9 mouse cellular contexts compared by ENCODE assay signal in the genomic region with DNA sequence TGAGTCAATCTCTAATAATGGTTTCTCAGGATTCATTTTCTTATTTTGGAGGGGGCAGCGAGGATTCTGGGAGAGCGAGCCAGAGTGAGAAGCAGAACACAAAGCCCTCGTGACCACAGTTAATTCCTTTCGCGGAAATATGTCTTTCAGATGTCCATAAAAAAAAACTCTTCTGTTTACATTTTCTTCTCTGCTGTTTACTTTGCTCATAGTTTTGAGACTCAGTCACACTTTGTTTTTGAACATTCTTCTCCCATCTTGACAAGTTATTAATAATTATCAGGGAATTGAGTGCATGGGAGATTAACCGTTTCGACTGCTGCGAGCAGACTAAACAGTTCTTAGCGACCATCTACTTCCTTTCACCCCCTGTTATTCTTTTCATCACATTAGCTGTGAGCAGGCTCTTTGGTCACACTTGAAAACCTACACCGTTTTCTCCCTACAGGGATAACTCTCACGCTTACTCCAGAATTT.
A peak's percentile ranks its signal among the peaks of the same experiment; 100 is the strongest.
DNase-seq lines count a peak whose midpoint lies in the region; ATAC-seq and TF ChIP-seq lines count a peak whose summit lies in the region.
"Had no signal": no experiment of that assay in that cellular context is flagged by ENCODE, and none has a peak within 500 bp of the region (broad histone marks: within the 10 kb centered on the region; RNA-seq: fewer than 3 reads in every experiment).

No protein-coding gene starts in this region.

- 39% methylated on average over 11 of the region's 11 CpGs for WGBS in liver, adult 2 months
- WGBS in liver, embryonic 12.5 days (ENCODE audit: insufficient replicate concordance) = 52% methylated on average over 11 of the region's 11 CpGs
- 10% methylated on average over 11 of the region's 11 CpGs for WGBS in forebrain, embryonic 13.5 days
- 1% methylated on average over 11 of the region's 11 CpGs for WGBS in lung, embryonic 14.5 days
- WGBS in stomach, embryonic 14.5 days = 4% methylated on average over 11 of the region's 11 CpGs

- no peak for TF ChIP-seq CTCF in liver, adult 2 months (IDR thresholded peaks at IDR 0.05; ENCODE audit: low read depth, low read length)
- TF ChIP-seq CTCF in lung, embryonic 14.5 days (IDR thresholded peaks at IDR 0.05; ENCODE audit: low read depth) = no peak

- H3K4me1 ChIP-seq in liver, adult 2 months (ENCODE audit: control insufficient read depth, insufficient read depth, low read length) = no peaks in the 10 kb centered on the region
- no peaks in the 10 kb centered on the region for H3K4me1 ChIP-seq in liver, embryonic 12.5 days
- peaks cover 16% of the 10 kb centered on the region for H3K4me1 ChIP-seq in forebrain, embryonic 13.5 days
- H3K4me1 ChIP-seq in lung, embryonic 14.5 days (ENCODE audit: insufficient read depth) = peaks cover 16% of the 10 kb centered on the region; the same call in 1 of the 2 replicates
- H3K4me1 ChIP-seq in stomach, embryonic 14.5 days (ENCODE audit: control insufficient read depth, insufficient read depth, low read length) = peaks cover 12% of the 10 kb centered on the region; the same call in 1 of the 2 replicates

- no peak overlapping the region for H3K4me3 ChIP-seq in liver, adult 2 months (ENCODE audit: insufficient read depth, low read depth, low read length)
- H3K4me3 ChIP-seq in liver, embryonic 12.5 days = no peak overlapping the region
- no peak overlapping the region for H3K4me3 ChIP-seq in forebrain, embryonic 13.5 days
- H3K4me3 ChIP-seq in lung, embryonic 14.5 days (ENCODE audit: low read depth, low read length) = 0 out of 2 replicates have a peak overlapping the region, but pooled peaks have one; percentile 0
- peak overlapping the region; percentile 2; the same call in 1 of the 2 replicates for H3K4me3 ChIP-seq in stomach, embryonic 14.5 days (ENCODE audit: low read depth, low read length)

- no peaks in the 10 kb centered on the region for H3K27me3 ChIP-seq in liver, adult 2 months (ENCODE audit: control insufficient read depth, insufficient read depth, low read length)
- no peaks in the 10 kb centered on the region for H3K27me3 ChIP-seq in liver, embryonic 12.5 days (replicated peaks)
- no peaks in the 10 kb centered on the region for H3K27me3 ChIP-seq in forebrain, embryonic 13.5 days
- H3K27me3 ChIP-seq in lung, embryonic 14.5 days (ENCODE audit: insufficient read depth, low read length) = no peaks in the 10 kb centered on the region
- H3K27me3 ChIP-seq in stomach, embryonic 14.5 days (ENCODE audit: control insufficient read depth, insufficient read depth, low read length) = no peaks in the 10 kb centered on the region

- H3K4me2 ChIP-seq in liver, embryonic 12.5 days = no peak overlapping the region
- peak overlapping the region; percentile 44 for H3K4me2 ChIP-seq in forebrain, embryonic 13.5 days
- peak overlapping the region; percentile 51 for H3K4me2 ChIP-seq in lung, embryonic 14.5 days
- H3K4me2 ChIP-seq in stomach, embryonic 14.5 days (replicated peaks; ENCODE audit: low read depth, low read length) = peak overlapping the region; percentile 37

- DNase-seq in liver, adult 2 months (ENCODE audit: extremely low read depth, low read depth, low spot score) = peak; percentile 32
- peak; percentile 83 for DNase-seq in lung, embryonic 14.5 days
- DNase-seq in adrenal gland, postnatal 10 days = no peak
- no peak for DNase-seq in right cerebral cortex, postnatal 10 days (ENCODE audit: low spot score in 2 of 2)
- DNase-seq in spleen, postnatal 14 days (ENCODE audit: low spot score in 2 of 2) = no peak
- DNase-seq: right cerebral cortex, adult 18-20 months had no signal

- H3K27ac ChIP-seq in liver, adult 2 months (replicated peaks; ENCODE audit: insufficient read depth, low read depth, low read length) = peak overlapping the region; percentile 16; the same call in 1 of the 2 replicates
- no peak overlapping the region for H3K27ac ChIP-seq in liver, embryonic 12.5 days
- no peak overlapping the region for H3K27ac ChIP-seq in forebrain, embryonic 13.5 days
- H3K27ac ChIP-seq in lung, embryonic 14.5 days (ENCODE audit: low read depth) = peak overlapping the region; percentile 71
- H3K27ac ChIP-seq in stomach, embryonic 14.5 days (ENCODE audit: low read length) = peak overlapping the region; percentile 66

- H3K36me3 ChIP-seq in liver, adult 2 months (ENCODE audit: control insufficient read depth, insufficient read depth, low read length) = no peaks in the 10 kb centered on the region
- H3K36me3 ChIP-seq in liver, embryonic 12.5 days = no peaks in the 10 kb centered on the region
- no peaks in the 10 kb centered on the region for H3K36me3 ChIP-seq in forebrain, embryonic 13.5 days (ENCODE audit: poor library complexity, severe bottlenecking)
- no peaks in the 10 kb centered on the region for H3K36me3 ChIP-seq in lung, embryonic 14.5 days (ENCODE audit: insufficient read depth)
- no peaks in the 10 kb centered on the region for H3K36me3 ChIP-seq in stomach, embryonic 14.5 days (ENCODE audit: control insufficient read depth, insufficient read depth, low read length)

- no peaks in the 10 kb centered on the region for H3K79me2 ChIP-seq in liver, adult 2 months (ENCODE audit: control insufficient read depth, insufficient read depth, low read length)

- TF ChIP-seq POLR2A in liver, adult 2 months (IDR thresholded peaks at IDR 0.05; ENCODE audit: extremely low read depth, insufficient read depth, low read length) = no peak

- no peaks in the 10 kb centered on the region for H3K9me3 ChIP-seq in liver, embryonic 12.5 days (replicated peaks)
- H3K9me3 ChIP-seq in forebrain, embryonic 13.5 days (replicated peaks) = no peaks in the 10 kb centered on the region
- H3K9me3 ChIP-seq in lung, embryonic 14.5 days (ENCODE audit: low read depth, low read length) = no peaks in the 10 kb centered on the region
- H3K9me3 ChIP-seq in stomach, embryonic 14.5 days (ENCODE audit: control insufficient read depth, low read depth, low read length) = no peaks in the 10 kb centered on the region

- no peak for ATAC-seq in liver, embryonic 12.5 days
- no peak for ATAC-seq in forebrain, embryonic 13.5 days
- peak; percentile 76 for ATAC-seq in lung, embryonic 14.5 days (ENCODE audit: insufficient read depth)
- peak; percentile 72 for ATAC-seq in stomach, embryonic 14.5 days (ENCODE audit: insufficient number of reproducible peaks, insufficient read depth, low FRiP score, low read depth)

- no peak overlapping the region for H3K9ac ChIP-seq in liver, adult 2 months (ENCODE audit: low read depth, low read length)
- no peak overlapping the region for H3K9ac ChIP-seq in liver, embryonic 12.5 days
- no peak overlapping the region for H3K9ac ChIP-seq in forebrain, embryonic 13.5 days
- H3K9ac ChIP-seq in lung, embryonic 14.5 days = no peak overlapping the region
- no peak overlapping the region for H3K9ac ChIP-seq in stomach, embryonic 14.5 days (replicated peaks; ENCODE audit: low read depth, low read length)

Comparison
In these comparisons a context has a peak if more than half of its experiments do, and no peak if none do; other contexts are left out.
1. H3K27ac ChIP-seq: peak in liver, adult 2 months (single experiment), lung, embryonic 14.5 days (single experiment) and stomach, embryonic 14.5 days (single experiment); none in liver, embryonic 12.5 days (single experiment) and forebrain, embryonic 13.5 days (single experiment).
2. DNase-seq: peak in liver, adult 2 months (single experiment) and lung, embryonic 14.5 days (single experiment); none in adrenal gland, postnatal 10 days (single experiment), right cerebral cortex, postnatal 10 days (0 of 2) and spleen, postnatal 14 days (0 of 2).
3. H3K4me3 ChIP-seq: peak in lung, embryonic 14.5 days (single experiment) and stomach, embryonic 14.5 days (single experiment); none in liver, adult 2 months (single experiment), liver, embryonic 12.5 days (single experiment) and forebrain, embryonic 13.5 days (single experiment).
4. ATAC-seq: peak in lung, embryonic 14.5 days (single experiment) and stomach, embryonic 14.5 days (single experiment); none in liver, embryonic 12.5 days (single experiment) and forebrain, embryonic 13.5 days (single experiment).